Mouse (Mus musculus) urinary bladder, postnatal 25 days (tissue): ENCODE data around the gene Ptbp3.
"Not testable (repeated sequence)": the region's sequence is repeated elsewhere in the genome, so short reads cannot be mapped to it uniquely, and the experiment has no call there.

ENCODE experiments used
- DNase-seq: peaks from one replicate; pipeline ENCODE4 v3.0.0; 2022; ENCODE audit warnings: low spot score

The Ptbp3 gene

DNA sequence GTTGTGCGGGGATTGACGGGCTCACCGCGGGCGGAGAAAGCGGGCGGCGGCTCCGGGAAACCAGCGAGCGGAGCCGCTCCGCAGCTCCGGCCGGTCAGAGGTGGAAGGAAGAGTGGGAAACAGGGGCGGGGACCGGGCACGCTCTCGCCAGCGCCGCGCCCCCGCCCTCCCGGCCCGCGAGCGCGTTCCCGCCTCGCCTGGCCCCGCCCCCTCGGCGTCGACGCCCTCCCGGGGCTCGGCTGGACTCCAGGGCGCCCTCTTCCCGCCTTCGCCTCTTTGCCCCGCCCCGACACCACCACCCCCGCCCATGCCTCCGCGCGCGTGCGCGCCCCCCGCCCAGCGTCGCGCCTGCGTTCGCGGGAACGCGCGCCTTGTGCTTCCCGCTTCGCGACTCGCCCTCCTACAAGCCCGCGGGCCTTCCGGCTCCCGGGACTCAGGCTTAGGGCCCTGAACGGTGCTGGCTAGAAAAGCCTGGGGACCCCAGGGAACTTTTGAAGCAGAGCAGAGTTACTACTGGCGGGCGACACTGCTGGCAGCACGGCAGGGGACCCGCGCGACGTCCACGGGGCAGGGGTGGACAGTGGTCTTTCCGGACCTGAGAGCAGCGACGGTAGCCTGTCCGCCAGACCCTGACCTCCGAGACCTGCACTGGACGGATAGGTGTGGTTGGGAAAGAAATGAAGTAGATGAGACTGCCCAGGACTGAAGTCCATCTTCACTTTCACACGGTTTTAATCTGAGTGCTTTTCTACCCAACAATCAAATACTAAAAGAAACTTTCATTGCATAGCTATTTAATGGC is at the start of gene Ptbp3:
Gene Ptbp3, minus strand, starts transcription at position 190 of the 802 bp plus-strand sequence.
- DNase-seq: peak; percentile 93

GRCm38 (mm10) chr4:59596556-59596955 is 47.4 kb upstream of the Ptbp3 start:
- DNase-seq: no peak

- DNase-seq: no peak
These were observed 45.5 kb upstream of the Ptbp3 start for GRCm38 (mm10) chr4:59594614-59595013.

DNA sequence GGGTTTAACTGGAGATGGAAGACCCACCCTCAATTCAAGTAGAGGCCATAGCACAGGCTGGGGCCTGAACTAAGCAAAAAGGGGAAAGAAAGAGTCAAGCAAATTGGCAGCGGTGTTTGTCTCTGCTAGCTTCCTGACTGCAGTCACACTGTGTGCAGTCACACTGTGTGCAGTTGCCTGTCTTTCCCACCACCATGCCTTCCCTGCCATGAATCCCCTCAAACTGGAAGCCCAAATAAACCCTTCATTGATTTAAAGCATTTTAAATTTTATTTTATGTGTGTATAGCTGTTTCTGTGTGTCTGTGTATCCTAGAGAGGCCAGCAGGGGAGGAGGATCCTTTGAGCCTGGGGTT is 38.7 kb upstream of the Ptbp3 start:
- DNase-seq: no peak

GRCm38 (mm10) chr4:59587215-59587871 is 38.2 kb upstream of the Ptbp3 start:
- no peak for DNase-seq

DNA sequence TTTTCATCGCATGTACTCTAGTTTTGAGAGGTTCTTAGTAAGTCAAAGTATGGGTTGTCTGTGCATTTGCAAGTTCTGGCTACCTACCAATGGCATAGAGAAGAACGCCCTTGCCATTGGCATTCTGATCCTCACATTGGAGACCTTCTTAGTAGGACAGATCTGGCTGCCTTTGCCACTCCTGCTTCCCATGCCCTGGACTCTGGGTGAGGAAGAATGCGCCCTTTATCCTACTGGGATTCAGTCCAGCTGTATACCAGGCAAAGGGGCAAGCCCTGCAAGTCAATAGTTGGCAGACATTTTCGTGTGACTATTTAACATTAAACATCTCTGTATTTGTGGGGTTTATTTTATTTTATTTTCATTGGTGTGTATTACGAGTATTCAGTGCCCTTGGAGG is 35.9 kb upstream of the Ptbp3 start:
- peak; percentile 51 for DNase-seq

- DNase-seq: no peak
These were observed 33.0 kb upstream of the Ptbp3 start for GRCm38 (mm10) chr4:59582186-59582585.

GRCm38 (mm10) chr4:59581314-59582185 is 32.4 kb upstream of the Ptbp3 start, which contains the start of gene Hsdl2:
Hsdl2 (plus strand) TSS chr4:59581563.
- peak; percentile 97 for DNase-seq

- no peak for DNase-seq
These were observed 31.5 kb upstream of the Ptbp3 start for GRCm38 (mm10) chr4:59580495-59581281.

DNA sequence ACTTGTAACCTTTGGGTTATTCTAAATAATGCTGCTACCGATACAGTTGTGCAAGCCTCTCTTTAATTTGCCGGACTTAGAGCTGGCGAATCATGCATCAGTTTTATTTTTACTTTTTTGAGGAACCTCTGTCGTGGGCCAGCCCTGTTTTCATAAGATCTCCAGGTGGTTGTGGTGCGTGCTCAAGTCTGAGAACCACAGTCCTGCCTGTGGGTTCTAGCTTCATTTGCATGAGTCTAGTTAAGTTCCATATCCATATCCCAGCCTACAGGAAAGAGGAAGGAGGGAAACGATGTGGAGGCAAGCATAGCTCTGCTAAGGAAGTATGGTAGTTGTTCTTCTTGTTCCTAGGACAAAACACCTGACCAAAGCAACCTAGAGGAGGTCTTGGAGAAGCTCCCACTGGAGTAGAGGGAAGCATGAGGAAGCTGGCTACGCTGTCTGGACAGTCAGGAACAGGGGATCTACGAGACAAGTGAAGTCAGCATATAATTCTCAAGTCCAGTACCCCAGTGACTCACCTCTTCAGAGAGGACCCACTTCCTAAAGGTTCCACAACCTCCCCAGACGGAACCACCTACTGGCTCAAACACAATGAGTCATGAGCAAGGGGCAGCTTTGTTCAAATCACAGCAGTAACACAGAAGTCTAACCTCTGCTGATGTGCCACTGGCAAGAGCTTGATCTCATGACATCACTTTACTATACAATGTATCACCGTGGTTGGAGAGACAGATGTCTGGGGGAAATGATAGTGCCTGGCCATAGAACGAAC is 26.2 kb upstream of the Ptbp3 start:
- no peak for DNase-seq

GRCm38 (mm10) chr4:59572521-59573118 is 23.5 kb upstream of the Ptbp3 start:
- no peak for DNase-seq

DNA sequence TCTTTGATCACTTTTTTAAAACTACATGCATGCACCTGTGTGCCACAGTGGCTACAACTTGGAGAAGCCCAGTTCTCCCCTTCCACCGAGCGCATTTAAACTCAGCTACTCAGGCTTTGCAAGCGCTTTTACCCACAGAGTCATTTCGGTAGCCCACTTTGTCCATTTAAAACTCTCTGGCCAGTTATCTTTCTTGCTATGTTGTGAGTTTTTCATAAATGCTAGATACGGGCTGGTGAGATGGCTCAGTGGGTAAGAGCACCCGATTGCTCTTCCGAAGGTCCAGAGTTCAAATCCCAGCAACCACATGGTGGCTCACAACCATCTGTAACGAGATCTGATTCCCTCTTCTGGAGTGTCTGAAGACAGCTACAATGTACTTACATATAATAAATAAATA is 21.4 kb upstream of the Ptbp3 start:
- DNase-seq: not testable (repeated sequence)

DNA sequence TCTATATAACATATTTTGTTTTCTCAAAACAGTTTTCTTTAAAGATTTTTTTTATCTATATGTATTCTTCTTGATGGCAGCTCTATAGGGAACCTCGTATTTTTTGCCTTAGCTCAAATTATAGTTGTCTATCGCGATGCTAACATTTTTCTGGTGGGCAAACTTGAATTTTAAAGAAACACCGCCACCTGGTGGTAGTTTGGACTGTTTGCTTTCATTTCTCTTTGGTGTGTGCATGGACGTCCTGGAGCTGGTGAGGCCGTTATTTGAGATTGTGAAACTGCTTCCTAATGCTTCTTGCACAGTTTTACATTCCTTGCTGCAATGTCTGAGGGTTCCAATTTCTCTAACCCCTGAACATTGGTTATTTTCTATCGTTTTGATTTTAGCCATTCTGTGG is 20.4 kb upstream of the Ptbp3 start:
- peak; percentile 65 for DNase-seq

DNA sequence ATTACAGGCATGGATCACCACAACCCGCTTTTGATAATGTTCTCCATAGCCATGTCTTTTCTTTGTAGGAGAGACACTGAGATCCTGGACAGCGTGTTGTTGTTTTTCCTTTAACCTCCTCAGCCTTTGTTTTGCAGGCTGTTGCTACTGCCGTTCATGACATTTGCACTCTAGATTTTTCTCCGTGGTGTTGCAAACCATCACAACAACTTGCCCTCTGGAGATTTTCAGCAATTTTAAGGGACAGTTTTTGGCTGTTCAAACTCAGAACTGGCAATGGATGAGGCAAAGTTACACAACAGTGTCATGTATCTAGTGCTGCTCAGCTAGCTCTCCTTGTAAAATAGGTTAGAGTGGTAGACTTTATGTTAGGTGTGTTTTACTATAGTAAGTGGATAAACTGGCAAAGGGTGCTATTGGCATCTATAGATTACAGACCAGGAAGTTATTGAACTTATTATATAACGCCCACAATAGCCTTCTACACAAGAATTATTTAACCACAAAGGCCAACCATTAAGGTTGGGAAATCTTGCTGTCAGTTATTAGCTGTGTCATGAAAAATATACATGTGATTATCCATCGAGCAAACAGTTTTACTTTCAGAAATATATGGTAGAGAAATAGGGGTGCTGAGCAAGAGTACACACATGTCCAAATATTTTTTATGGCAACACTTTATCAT is 18.6 kb upstream of the Ptbp3 start:
- DNase-seq: no peak

- DNase-seq: no peak
These were observed 16.5 kb upstream of the Ptbp3 start for GRCm38 (mm10) chr4:59565571-59566188.

DNA sequence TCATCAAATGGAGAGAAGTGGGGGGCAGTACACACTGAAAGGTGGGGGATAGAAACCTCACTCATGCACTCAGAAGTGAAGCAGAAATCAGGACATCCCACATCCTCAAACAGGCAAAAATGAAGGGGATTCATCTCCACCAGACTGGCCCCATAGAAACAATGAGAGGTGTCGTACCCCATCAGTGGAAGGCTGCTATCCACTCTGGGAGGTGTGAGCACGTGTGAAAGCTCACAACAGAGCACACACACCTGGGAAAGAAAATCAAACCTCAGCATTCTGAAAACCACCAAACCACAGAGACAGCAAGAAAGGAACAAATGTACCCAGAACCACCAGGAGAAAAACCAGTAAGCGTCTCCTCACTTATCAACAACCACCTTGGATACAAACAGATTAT is 15.0 kb upstream of the Ptbp3 start:
- DNase-seq: no peak

GRCm38 (mm10) chr4:59560141-59560540 is 11.0 kb upstream of the Ptbp3 start:
- DNase-seq: no peak

GRCm38 (mm10) chr4:59558096-59558720 is 9.0 kb upstream of the Ptbp3 start:
- no peak for DNase-seq

- DNase-seq: not testable (repeated sequence)
These were observed 8.2 kb upstream of the Ptbp3 start for GRCm38 (mm10) chr4:59557343-59557742.
